Mouse (Mus musculus) midbrain, embryonic 14.5 days (tissue): ENCODE results near the gene Dnal4. TPM values are rescaled to one million over a fixed set of nuclear protein-coding genes. Genes with fewer than 3 reads are reported as not detected.

Experiments used
- polyA plus RNA-seq: library from polyadenylated mRNA; unstranded; fragments of >200 nt; fragmentation: Nextera tagmentation; extraction: Ambion mirVana; gene quantifications from 2 replicates; pipeline ENCODE4 v1.2.1, GENCODE M21; 2014

Dnal4 gene
- polyA plus RNA-seq, 1 experiment from 2014 or later = 83.8 TPM

Other genes with a start within 250 kb of the Dnal4 start
- gene Ddx17, start 231.1 kb downstream of the Dnal4 start, polyA plus RNA-seq = 115 and 137 TPM in 2 replicates
- 0.38 and 0.75 TPM in 2 replicates for gene Dmc1, start 172.7 kb downstream of the Dnal4 start, polyA plus RNA-seq
- gene Fam227a, start 118.9 kb downstream of the Dnal4 start, polyA plus RNA-seq = 6.9 TPM in 2 replicates
- 84.2 and 89.7 TPM in 2 replicates for gene Cby1, start 118.7 kb downstream of the Dnal4 start, polyA plus RNA-seq
- 237 and 259 TPM in 2 replicates for gene Tomm22, start 107.0 kb downstream of the Dnal4 start, polyA plus RNA-seq
- gene Josd1, start 89.9 kb downstream of the Dnal4 start, polyA plus RNA-seq = 16.2 and 23.9 TPM in 2 replicates
- 42.5 and 49.5 TPM in 2 replicates for gene Gtpbp1, start 87.0 kb downstream of the Dnal4 start, polyA plus RNA-seq
- 7.2 and 7.8 TPM in 2 replicates for gene Sun2, start 35.3 kb downstream of the Dnal4 start, polyA plus RNA-seq
- gene Nptxr, start 26.9 kb upstream of the Dnal4 start, polyA plus RNA-seq = 17.8 and 42.5 TPM in 2 replicates
- 0.26 TPM in 1 of 2 replicates, not detected in the other for gene Npcd, start 56.4 kb upstream of the Dnal4 start, polyA plus RNA-seq
- gene Cbx6, start 56.8 kb upstream of the Dnal4 start, polyA plus RNA-seq = 46.7 and 52.1 TPM in 2 replicates
- 0.92 and 5.0 TPM in 2 replicates for gene Apobec3, start 113.8 kb upstream of the Dnal4 start, polyA plus RNA-seq
- 4.4 TPM in 2 replicates for gene Cbx7, start 193.3 kb upstream of the Dnal4 start, polyA plus RNA-seq
- gene Pdgfb, start 237.1 kb upstream of the Dnal4 start, polyA plus RNA-seq = 4.7 and 5.1 TPM in 2 replicates